Mouse (Mus musculus): ENCODE data around the gene Pik3ca. TPM values are rescaled to one million over a fixed set of nuclear protein-coding genes. Genes with fewer than 3 reads are reported as not detected.
"Not testable (repeated sequence)": the region's sequence is repeated elsewhere in the genome, so short reads cannot be mapped to it uniquely, and the experiment has no call there.

The Pik3ca gene
- polyA plus RNA-seq, 1 experiment from 2014 or later = 10.3 TPM

DNA sequence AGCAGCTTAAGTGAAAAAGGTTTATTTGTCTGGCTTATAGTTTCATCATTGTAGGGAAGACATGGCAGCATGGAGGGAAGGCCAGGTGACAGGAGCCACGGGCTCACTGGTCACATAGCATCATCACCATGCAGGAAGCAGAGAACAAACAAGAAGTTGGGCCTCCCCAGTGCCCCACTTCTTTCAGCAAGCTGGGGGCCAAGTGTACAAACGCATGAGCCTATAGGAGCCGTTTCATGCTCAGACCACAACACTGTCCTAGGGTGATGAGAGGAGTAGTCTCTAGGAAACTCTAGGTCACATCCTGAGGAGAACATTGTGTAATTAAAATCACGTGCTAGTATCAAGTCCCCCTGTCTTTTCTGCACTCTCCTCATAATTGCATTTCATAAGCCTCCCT, 30.2 kb downstream of the Pik3ca start:
- Histone ChIP-seq H3K4me1 (peaks cover 5% of the 10 kb centered on the region; the same call in 1 of the 2 replicates), H3K9me3 (replicated peaks) (no peaks in the 10 kb centered on the region), H3K27ac (replicated peaks) (no peak overlapping the region), H3K27me3 (no peaks in the 10 kb centered on the region), H3K36me3 (no peaks in the 10 kb centered on the region), H3K4me3 (replicated peaks) (no peak overlapping the region), H3K9ac (no peak overlapping the region), H3K4me2 (replicated peaks) (no peak overlapping the region)
- no peak for ATAC-seq (ENCODE audit: insufficient number of reproducible peaks, low FRiP score, low TSS enrichment, low read depth)
- 58% methylated on average over 4 of the region's 4 CpGs for WGBS

DNA sequence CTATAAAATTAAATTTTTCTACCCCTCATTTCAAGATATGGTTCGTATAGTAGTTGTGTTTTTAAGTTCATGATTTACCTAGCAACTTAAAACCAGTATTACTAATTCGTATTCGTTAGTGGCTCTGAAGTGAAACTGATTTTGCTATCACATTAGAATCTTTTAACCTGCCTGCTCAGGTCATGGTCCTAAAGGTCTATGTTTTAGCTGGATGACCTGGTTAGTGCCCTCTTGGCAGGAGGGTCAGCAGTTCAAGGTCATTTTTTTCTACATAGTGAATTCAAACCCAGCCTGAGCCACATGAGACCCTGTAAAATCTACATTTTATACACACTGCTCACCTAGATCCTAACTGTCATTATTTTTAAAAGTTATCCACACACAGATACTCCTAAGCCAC, 30.9 kb downstream of the Pik3ca start:
- Histone ChIP-seq H3K36me3 (no peaks in the 10 kb centered on the region), H3K9ac (no peak overlapping the region), H3K9me3 (replicated peaks) (no peaks in the 10 kb centered on the region), H3K4me1 (peaks cover 5% of the 10 kb centered on the region; the same call in 1 of the 2 replicates), H3K4me3 (replicated peaks) (no peak overlapping the region), H3K27ac (replicated peaks) (no peak overlapping the region), H3K27me3 (no peaks in the 10 kb centered on the region), H3K4me2 (replicated peaks) (no peak overlapping the region)
- 91% methylated on average over 3 of the region's 3 CpGs for WGBS
- no peak for ATAC-seq (ENCODE audit: insufficient number of reproducible peaks, low FRiP score, low TSS enrichment, low read depth)

DNA sequence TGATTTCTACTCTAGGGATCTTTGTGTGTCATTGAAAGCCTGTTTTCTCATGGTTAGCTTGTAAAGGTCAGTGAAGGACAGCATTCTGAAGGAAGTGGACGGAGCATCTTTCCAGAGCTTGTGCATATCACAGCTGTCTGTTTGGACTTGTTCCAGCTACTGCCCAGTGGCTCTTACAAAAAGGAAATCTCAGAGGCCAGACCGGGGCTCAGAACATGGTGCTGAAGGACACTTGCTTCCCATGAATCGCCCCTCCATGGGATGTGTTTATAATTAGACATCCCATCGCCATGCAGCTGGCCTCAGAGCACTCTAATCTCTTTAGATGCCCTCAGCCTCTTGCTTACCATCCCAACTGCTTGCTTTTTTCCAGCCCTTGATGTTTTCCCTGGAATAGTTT, 31.4 kb downstream of the Pik3ca start:
- Histone ChIP-seq H3K4me1 (peaks cover 5% of the 10 kb centered on the region; the same call in 1 of the 2 replicates), H3K9ac (no peak overlapping the region), H3K27ac (replicated peaks) (no peak overlapping the region), H3K27me3 (no peaks in the 10 kb centered on the region), H3K36me3 (no peaks in the 10 kb centered on the region), H3K9me3 (replicated peaks) (no peaks in the 10 kb centered on the region), H3K4me3 (replicated peaks) (no peak overlapping the region), H3K4me2 (replicated peaks) (no peak overlapping the region)
- no peak for ATAC-seq (ENCODE audit: insufficient number of reproducible peaks, low FRiP score, low TSS enrichment, low read depth)
- WGBS = 78% methylated on average over 4 of the region's 4 CpGs

DNA sequence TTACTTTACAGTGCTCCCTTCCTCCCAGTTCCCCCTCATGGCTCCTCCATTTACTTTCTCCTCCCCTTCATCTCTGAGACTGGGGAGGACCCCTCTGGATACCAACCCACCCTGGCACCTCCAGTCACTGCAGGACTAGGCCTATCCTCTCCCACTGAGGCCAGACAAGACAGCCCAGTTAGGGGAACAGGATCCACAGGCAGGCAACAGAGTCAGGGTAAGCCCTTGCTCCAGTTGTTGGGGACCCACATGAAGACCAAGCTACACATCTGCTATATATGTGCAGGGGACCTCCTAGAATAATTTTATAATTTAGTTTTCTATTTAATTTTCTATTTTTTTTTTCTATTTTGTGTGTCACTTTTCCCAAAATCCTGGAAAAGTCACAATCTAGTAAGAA, 31.9 kb downstream of the Pik3ca start:
- not testable (repeated sequence) for H3K27me3 ChIP-seq; H3K4me1 ChIP-seq; H3K9me3 ChIP-seq (replicated peaks); H3K36me3 ChIP-seq; H3K4me3 ChIP-seq (replicated peaks); ATAC-seq (ENCODE audit: insufficient number of reproducible peaks, low FRiP score, low TSS enrichment, low read depth); H3K27ac ChIP-seq (replicated peaks); H3K4me2 ChIP-seq (replicated peaks); H3K9ac ChIP-seq

DNA sequence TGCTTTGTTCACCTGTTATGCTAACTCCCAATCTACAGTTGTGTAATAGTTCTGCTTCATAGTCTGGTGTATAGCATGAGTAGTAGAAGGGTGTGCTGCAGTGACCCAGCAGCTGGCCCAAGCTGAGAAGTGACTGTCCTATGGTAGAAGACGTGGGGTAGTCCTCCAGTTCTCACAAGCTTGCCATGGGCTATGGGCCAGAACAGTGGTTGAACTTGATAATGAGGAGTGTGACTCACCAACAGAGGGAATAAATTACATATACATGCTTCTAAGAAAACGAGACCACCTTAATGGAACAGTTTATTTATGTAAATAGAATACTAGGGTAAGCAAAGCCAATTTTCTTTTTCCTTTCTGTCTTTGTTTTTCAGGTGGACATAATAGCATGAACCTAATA, 32.9 kb downstream of the Pik3ca start:
- no peaks in the 10 kb centered on the region for H3K9me3 ChIP-seq (replicated peaks)
- peaks cover 5% of the 10 kb centered on the region; the same call in 1 of the 2 replicates for H3K4me1 ChIP-seq
- no peak overlapping the region for H3K9ac ChIP-seq
- no peak overlapping the region for H3K4me2 ChIP-seq (replicated peaks)
- no peak for ATAC-seq (ENCODE audit: insufficient number of reproducible peaks, low FRiP score, low TSS enrichment, low read depth)
- WGBS = 66% methylated on average over 2 of the region's 2 CpGs
- no peaks in the 10 kb centered on the region for H3K36me3 ChIP-seq
- no peak overlapping the region for H3K4me3 ChIP-seq (replicated peaks)
- no peak overlapping the region for H3K27ac ChIP-seq (replicated peaks)
- H3K27me3 ChIP-seq = no peaks in the 10 kb centered on the region

DNA sequence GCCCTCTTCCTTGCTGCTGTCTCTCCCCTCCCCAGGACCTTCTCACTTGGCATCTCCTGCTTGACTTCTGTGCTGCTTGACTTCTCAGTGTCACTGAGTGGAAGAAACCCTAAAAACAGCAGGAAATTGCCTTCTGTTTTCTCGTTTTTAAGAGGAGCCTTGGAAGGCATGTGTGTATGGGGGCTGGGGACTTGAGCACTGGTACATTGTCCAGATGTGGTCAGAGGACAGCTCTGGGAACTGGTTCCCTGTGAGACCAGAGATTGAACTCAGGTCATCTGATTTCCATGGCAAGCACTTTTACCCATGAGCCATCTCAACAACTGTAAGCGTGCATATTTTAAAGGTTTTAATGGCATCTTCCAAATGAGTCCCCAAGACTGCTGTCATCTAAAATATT, 36.5 kb downstream of the Pik3ca start:
- no peaks in the 10 kb centered on the region for H3K4me1 ChIP-seq
- H3K4me3 ChIP-seq (replicated peaks) = no peak overlapping the region
- H3K9me3 ChIP-seq (replicated peaks) = no peaks in the 10 kb centered on the region
- H3K4me2 ChIP-seq (replicated peaks) = no peak overlapping the region
- no peaks in the 10 kb centered on the region for H3K27me3 ChIP-seq
- 69% methylated on average over 2 of the region's 2 CpGs for WGBS
- H3K9ac ChIP-seq = no peak overlapping the region
- no peak for ATAC-seq (ENCODE audit: insufficient number of reproducible peaks, low FRiP score, low TSS enrichment, low read depth)
- H3K36me3 ChIP-seq = peaks cover 20% of the 10 kb centered on the region
- no peak overlapping the region for H3K27ac ChIP-seq (replicated peaks)

DNA sequence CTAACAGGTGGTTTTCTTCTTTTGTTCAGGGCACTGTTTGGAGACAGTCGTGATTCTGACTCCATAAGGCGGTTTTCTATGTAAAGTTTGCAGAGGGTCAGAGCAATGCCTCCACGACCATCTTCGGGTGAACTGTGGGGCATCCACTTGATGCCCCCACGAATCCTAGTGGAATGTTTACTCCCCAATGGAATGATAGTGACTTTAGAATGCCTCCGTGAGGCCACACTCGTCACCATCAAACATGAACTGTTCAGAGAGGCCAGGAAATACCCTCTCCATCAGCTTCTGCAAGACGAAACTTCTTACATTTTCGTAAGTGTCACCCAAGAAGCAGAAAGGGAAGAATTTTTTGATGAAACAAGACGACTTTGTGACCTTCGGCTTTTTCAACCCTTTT, 38.6 kb downstream of the Pik3ca start:
- H3K4me1 ChIP-seq = no peaks in the 10 kb centered on the region
- ATAC-seq (ENCODE audit: insufficient number of reproducible peaks, low FRiP score, low TSS enrichment, low read depth) = no peak
- H3K9me3 ChIP-seq (replicated peaks) = no peaks in the 10 kb centered on the region
- no peak overlapping the region for H3K4me2 ChIP-seq (replicated peaks)
- H3K9ac ChIP-seq = no peak overlapping the region
- no peak overlapping the region for H3K27ac ChIP-seq (replicated peaks)
- WGBS = 86% methylated on average over 11 of the region's 11 CpGs
- H3K4me3 ChIP-seq (replicated peaks) = no peak overlapping the region
- H3K27me3 ChIP-seq = no peaks in the 10 kb centered on the region
- peaks cover 38% of the 10 kb centered on the region for H3K36me3 ChIP-seq

DNA sequence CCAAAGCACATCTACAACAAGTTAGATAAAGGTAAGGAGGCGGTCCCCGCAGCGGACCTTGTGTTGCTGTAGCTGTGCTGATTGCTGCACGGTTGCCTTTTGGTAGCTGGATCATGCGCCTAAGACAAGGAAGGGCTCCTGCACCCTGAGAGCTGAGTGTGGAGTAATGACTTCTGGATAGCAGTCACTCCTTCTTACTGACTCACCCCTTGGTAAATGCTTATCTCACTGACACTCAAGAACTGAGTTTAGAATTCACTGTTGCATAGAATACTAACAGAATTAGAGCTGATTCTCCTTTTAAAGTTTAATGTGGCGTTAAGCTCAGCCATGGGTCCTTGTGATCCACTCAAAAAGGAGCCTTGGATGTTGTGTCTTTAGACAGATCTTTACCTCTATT, 39.8 kb downstream of the Pik3ca start:
- Histone ChIP-seq H3K36me3 (peaks cover 45% of the 10 kb centered on the region), H3K4me3 (replicated peaks) (no peak overlapping the region), H3K4me2 (replicated peaks) (no peak overlapping the region), H3K4me1 (no peaks in the 10 kb centered on the region), H3K9me3 (replicated peaks) (no peaks in the 10 kb centered on the region), H3K9ac (no peak overlapping the region), H3K27ac (replicated peaks) (no peak overlapping the region), H3K27me3 (no peaks in the 10 kb centered on the region)
- WGBS = 96% methylated on average over 6 of the region's 6 CpGs
- no peak for ATAC-seq (ENCODE audit: insufficient number of reproducible peaks, low FRiP score, low TSS enrichment, low read depth)

DNA sequence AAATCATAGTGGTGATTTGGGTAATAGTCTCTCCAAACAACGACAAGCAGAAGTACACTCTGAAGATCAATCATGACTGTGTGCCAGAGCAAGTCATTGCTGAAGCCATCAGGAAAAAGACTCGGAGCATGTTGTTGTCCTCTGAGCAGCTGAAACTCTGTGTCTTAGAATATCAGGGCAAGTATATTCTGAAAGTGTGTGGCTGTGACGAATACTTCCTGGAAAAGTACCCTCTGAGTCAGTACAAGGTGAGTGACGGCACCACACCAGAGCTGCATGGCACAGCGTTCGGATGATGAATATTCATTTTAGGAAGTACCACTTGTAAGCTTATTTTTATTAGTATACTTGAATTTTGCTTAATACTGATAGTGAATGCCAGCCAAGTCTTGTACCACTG, 40.3 kb downstream of the Pik3ca start:
- no peak overlapping the region for H3K4me2 ChIP-seq (replicated peaks)
- H3K27me3 ChIP-seq = no peaks in the 10 kb centered on the region
- no peak for ATAC-seq (ENCODE audit: insufficient number of reproducible peaks, low FRiP score, low TSS enrichment, low read depth)
- WGBS = 87% methylated on average over 6 of the region's 6 CpGs
- no peaks in the 10 kb centered on the region for H3K4me1 ChIP-seq
- H3K9me3 ChIP-seq (replicated peaks) = no peaks in the 10 kb centered on the region
- H3K36me3 ChIP-seq = peaks cover 45% of the 10 kb centered on the region
- H3K9ac ChIP-seq = no peak overlapping the region
- no peak overlapping the region for H3K4me3 ChIP-seq (replicated peaks)
- H3K27ac ChIP-seq (replicated peaks) = no peak overlapping the region

DNA sequence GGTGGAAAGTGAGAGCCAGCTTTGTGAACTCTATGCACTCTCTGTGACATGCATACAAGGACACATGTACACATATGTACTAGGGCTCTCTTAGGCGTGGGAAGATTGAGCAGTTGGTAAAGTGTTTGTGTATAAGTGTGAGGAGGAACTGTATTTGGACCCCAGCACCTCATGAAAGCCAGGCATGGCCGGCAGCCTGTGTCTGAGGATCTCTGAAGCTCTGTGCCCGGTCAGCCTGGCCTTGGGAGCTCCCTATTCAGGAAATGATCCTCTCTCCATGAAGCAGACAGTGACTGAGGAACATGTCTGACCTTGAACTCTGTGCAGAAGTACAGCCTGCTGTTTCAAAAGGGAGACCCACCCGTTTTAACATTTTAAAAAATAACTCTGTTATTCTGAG, 41.2 kb downstream of the Pik3ca start:
- no peak overlapping the region for H3K4me3 ChIP-seq (replicated peaks)
- no peaks in the 10 kb centered on the region for H3K27me3 ChIP-seq
- H3K4me2 ChIP-seq (replicated peaks) = no peak overlapping the region
- H3K36me3 ChIP-seq = peaks cover 51% of the 10 kb centered on the region
- no peaks in the 10 kb centered on the region for H3K9me3 ChIP-seq (replicated peaks)
- ATAC-seq (ENCODE audit: insufficient number of reproducible peaks, low FRiP score, low TSS enrichment, low read depth) = no peak
- no peaks in the 10 kb centered on the region for H3K4me1 ChIP-seq
- no peak overlapping the region for H3K27ac ChIP-seq (replicated peaks)
- H3K9ac ChIP-seq = no peak overlapping the region
- 82% methylated on average over 4 of the region's 4 CpGs for WGBS

DNA sequence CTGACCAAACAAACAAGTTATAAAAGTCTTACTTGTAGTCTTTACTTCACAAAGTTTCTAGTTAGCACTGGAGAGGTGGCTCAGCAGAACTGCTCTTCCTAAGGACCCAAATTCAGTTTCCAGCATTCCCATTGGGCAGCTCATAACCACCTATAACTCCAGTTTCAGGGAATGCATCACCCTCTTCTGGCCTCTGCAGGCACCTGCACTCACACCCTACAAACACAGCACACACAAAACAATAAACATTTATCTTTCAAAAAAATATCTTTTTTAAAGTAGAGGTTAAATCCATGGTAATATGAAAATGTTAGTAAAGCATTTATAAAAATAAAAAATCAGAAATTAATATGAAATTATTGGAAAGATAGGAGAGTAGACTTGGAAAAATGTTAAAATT, 44.2 kb downstream of the Pik3ca start:
- no peak overlapping the region for H3K9ac ChIP-seq
- no peak overlapping the region for H3K4me3 ChIP-seq (replicated peaks)
- H3K27ac ChIP-seq (replicated peaks) = no peak overlapping the region
- H3K4me1 ChIP-seq = no peaks in the 10 kb centered on the region
- H3K36me3 ChIP-seq = peaks cover 65% of the 10 kb centered on the region
- no peaks in the 10 kb centered on the region for H3K27me3 ChIP-seq
- H3K4me2 ChIP-seq (replicated peaks) = no peak overlapping the region
- ATAC-seq (ENCODE audit: insufficient number of reproducible peaks, low FRiP score, low TSS enrichment, low read depth) = no peak
- no peaks in the 10 kb centered on the region for H3K9me3 ChIP-seq (replicated peaks)

DNA sequence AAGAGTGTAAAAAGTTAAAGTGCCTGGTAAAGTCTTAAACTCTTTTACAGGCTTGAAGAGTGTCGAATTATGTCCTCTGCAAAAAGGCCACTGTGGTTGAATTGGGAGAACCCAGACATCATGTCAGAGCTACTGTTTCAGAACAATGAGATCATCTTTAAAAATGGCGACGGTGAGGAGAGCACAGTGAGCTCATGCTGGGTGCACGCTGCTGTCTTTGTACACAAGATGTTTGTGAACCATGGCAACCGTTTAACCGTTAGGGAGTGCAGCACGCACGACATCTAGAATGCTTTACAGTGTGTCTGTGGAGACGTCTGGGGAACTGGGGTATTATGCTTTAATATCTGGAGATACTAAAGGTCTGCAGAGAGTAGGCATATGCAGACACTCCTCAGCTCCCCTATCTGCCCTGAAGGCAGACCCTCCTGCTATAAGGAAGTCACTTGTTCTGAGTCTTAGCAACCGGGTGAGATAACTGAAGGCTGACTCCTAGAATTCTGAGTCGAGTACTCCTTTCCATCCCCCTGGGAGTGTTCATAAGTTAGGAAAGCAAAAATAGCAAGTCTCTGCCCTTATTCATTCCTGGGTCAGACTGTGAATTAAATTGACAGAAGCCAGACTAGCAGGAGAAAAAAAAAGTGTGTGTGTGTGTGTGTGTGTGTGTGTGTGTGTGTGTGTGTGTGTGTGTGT, 57.0 kb downstream of the Pik3ca start:
- Histone ChIP-seq H3K9ac (no peak overlapping the region), H3K27me3 (no peaks in the 10 kb centered on the region), H3K9me3 (replicated peaks) (no peaks in the 10 kb centered on the region), H3K36me3 (peaks cover 59% of the 10 kb centered on the region), H3K4me3 (replicated peaks) (no peak overlapping the region), H3K4me1 (no peaks in the 10 kb centered on the region), H3K27ac (replicated peaks) (no peak overlapping the region), H3K4me2 (replicated peaks) (no peak overlapping the region)
- ATAC-seq (ENCODE audit: insufficient number of reproducible peaks, low FRiP score, low TSS enrichment, low read depth) = no peak
- WGBS = 73% methylated on average over 11 of the region's 11 CpGs
